Mouse (Mus musculus) neural tube, embryonic 11.5 days (tissue): ENCODE data around the gene Rasa3. TPM values are rescaled to one million over a fixed set of nuclear protein-coding genes. Genes with fewer than 3 reads are reported as not detected.

Experiments used
- ATAC-seq: fragments of 200-750 bp; cut with Nextera tagmentation; 2 replicates; pipeline ENCODE4 v1.8.0; 2017; ENCODE audit warnings: moderate number of reproducible peaks, mild to moderate bottlenecking, moderate TSS enrichment, moderate library complexity; ENCODE audit not compliant: insufficient read depth, low FRiP score, low TSS enrichment
- DNase-seq: peaks from one replicate; pipeline ENCODE4 v3.0.0-alpha.2; 2015; ENCODE audit warnings: low spot score
- H3K27ac ChIP-seq: fragments of 300-500 bp; sonication (generic); 2 replicates; pipeline ENCODE4 v1.5.1; 2014; ENCODE audit warnings: low read depth, mild to moderate bottlenecking, low read length
- H3K27me3 ChIP-seq: fragments of 300-500 bp; sonication (generic); 2 replicates; pipeline ENCODE4 v1.6.1; 2014; ENCODE audit warnings: mild to moderate bottlenecking, low read length, mixed read lengths; ENCODE audit not compliant: control insufficient read depth, insufficient read depth
- H3K36me3 ChIP-seq: fragments of 300-500 bp; sonication (generic); 2 replicates; pipeline ENCODE4 v1.6.1; 2014; ENCODE audit warnings: mild to moderate bottlenecking, low read length, moderate library complexity, mixed read lengths; ENCODE audit not compliant: control insufficient read depth, insufficient read depth
- H3K4me1 ChIP-seq: fragments of 300-500 bp; sonication (generic); 2 replicates; pipeline ENCODE4 v1.6.1; 2014; ENCODE audit warnings: low read length, mixed read lengths; ENCODE audit not compliant: control insufficient read depth, insufficient read depth
- H3K4me2 ChIP-seq: fragments of 300-500 bp; sonication (generic); 2 replicates; pipeline ENCODE4 v1.6.1; 2014; ENCODE audit warnings: low read depth, mild to moderate bottlenecking, moderate library complexity
- H3K4me3 ChIP-seq: fragments of 300-500 bp; sonication (generic); 2 replicates; pipeline ENCODE4 v1.5.1; 2014; ENCODE audit warnings: low read depth, low read length
- H3K9ac ChIP-seq: fragments of 300-500 bp; sonication (generic); 2 replicates; pipeline ENCODE4 v1.6.1; 2014; ENCODE audit warnings: mild to moderate bottlenecking, low read length
- H3K9me3 ChIP-seq: fragments of 300-500 bp; sonication (generic); 2 replicates; pipeline ENCODE4 v1.6.1; 2016; ENCODE audit warnings: low read length; ENCODE audit not compliant: control insufficient read depth
- WGBS: fragments of 180-500 bp; shearing (Covaris S2); extraction: QIAGEN DNeasy Blood & Tissue Kit; methylation state at CpG from one replicate; pipeline ENCODE4 v1.1.7; 2014; 5-methylcytosine and 5-hydroxymethylcytosine counted together
- polyA plus RNA-seq: library from polyadenylated mRNA; unstranded; fragments of >200 nt; fragmentation: Nextera tagmentation; extraction: Ambion mirVana; gene quantifications from 2 replicates; pipeline ENCODE4 v1.2.1, GENCODE M21; 2014

The Rasa3 gene
- polyA plus RNA-seq, 1 experiment from 2014 or later: 31.3 TPM

DNA sequence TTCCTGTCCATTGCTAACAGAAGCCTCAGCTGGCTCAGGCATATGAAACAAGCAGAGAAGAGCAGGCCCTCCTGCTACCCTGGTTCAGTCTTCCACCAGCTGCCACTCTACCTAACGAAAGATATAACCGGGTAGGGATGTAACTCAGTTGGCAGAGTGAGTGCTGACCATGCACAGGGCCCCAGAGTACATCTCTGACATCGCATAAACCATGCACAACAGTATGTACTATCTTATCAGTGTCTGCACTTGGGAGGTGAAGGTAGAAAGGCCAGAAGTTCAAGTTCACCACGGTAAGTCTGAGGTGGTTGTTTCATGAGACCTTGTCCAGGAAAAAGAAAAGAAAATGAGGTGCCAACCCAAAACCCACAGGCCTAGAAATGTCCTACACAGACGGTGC lies 67.4 kb downstream of the Rasa3 start:
- H3K4me3 ChIP-seq: no peak overlapping the region
- no peak overlapping the region for H3K9ac ChIP-seq
- H3K27me3 ChIP-seq: no peaks in the 10 kb centered on the region
- H3K4me1 ChIP-seq: no peaks in the 10 kb centered on the region
- DNase-seq (no peak), ATAC-seq (no peak)
- H3K27ac ChIP-seq: no peak overlapping the region
- WGBS: 88% methylated on average over 5 of the region's 5 CpGs
- H3K4me2 ChIP-seq: no peak overlapping the region
- no peaks in the 10 kb centered on the region for H3K9me3 ChIP-seq
- no peaks in the 10 kb centered on the region for H3K36me3 ChIP-seq

DNA sequence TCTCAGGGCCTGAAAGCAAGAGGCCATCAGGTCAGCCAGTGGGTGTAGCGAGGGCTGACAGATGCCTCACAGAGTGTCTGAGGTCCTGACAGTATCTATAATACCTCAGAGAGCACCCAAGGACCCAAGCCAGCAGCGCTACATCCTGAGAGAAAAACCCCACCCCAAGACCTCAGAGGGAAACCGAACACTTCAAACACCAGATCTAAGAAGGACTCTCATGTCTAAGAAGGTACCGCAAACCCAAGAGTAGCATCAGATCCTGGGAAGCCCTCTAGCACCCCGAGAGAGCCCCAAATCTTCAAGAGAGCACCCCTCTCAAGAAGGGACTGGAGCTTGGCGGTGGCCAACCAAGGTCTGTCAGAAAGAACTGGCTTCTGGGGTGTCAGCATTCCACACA lies 68.5 kb downstream of the Rasa3 start:
- Histone ChIP-seq H3K27me3 (no peaks in the 10 kb centered on the region), H3K4me2 (no peak overlapping the region), H3K27ac (no peak overlapping the region), H3K9ac (no peak overlapping the region), H3K36me3 (no peaks in the 10 kb centered on the region), H3K9me3 (no peaks in the 10 kb centered on the region), H3K4me1 (no peaks in the 10 kb centered on the region), H3K4me3 (no peak overlapping the region)
- 87% methylated on average over 6 of the region's 6 CpGs for WGBS
- no peak for DNase-seq
- ATAC-seq: no peak

DNA sequence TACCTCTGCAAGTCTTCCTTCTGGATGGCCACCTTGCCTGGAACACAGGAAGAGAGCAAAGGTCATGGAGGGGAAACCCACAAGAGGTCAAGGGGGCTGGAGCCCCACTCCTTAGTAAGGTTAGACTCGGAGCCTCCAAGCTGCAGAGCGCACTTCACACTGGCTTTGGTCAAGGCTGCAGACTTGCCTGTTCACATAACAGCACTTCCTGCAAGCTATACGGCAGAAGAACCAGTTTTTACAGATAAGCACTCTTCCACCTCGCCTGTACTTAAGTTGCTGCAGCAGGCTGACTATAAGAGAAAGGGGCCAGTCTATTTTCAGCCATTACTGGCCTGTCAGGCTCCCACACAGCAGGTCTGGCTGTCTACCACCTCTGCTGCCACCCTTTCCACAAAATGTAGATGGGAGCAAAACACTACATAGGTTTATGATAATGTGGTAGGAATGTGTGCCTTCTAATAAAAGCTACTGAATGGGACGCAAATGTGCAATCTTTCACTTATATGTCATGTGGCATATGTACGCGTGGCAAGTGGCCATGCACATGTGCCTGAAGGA lies 71.4 kb downstream of the Rasa3 start:
- 89% methylated on average over 7 of the region's 7 CpGs for WGBS
- H3K4me3 ChIP-seq: no peak overlapping the region
- H3K4me2 ChIP-seq: no peak overlapping the region
- no peaks in the 10 kb centered on the region for H3K9me3 ChIP-seq
- no peaks in the 10 kb centered on the region for H3K27me3 ChIP-seq
- ATAC-seq (no peak), DNase-seq (no peak)
- no peaks in the 10 kb centered on the region for H3K36me3 ChIP-seq
- H3K27ac ChIP-seq: no peak overlapping the region
- H3K9ac ChIP-seq: no peak overlapping the region
- no peaks in the 10 kb centered on the region for H3K4me1 ChIP-seq

DNA sequence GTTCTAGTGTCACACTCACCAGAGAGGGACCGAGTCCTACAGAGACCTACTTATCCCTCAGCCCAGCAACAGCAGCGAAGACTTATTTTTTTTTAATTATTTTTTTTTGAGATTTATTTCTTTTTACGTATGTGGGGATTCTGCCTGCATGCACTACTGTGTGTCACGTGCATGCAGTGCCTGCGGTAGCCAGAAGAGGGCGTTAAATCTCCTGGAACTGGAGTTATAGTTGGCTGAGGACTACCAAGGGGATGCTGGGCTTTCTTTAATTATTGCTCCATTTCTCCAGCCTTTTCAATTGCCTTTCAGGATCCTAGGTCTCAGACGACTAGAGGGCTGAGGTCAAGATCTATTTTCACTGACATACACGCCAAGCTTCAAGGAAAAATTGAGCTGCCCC lies 74.8 kb downstream of the Rasa3 start:
- H3K9me3 ChIP-seq: no peaks in the 10 kb centered on the region
- no peaks in the 10 kb centered on the region for H3K36me3 ChIP-seq
- no peak overlapping the region for H3K4me3 ChIP-seq
- WGBS: 64% methylated on average over 8 of the region's 8 CpGs
- no peaks in the 10 kb centered on the region for H3K27me3 ChIP-seq
- ATAC-seq (no peak), DNase-seq (peak; percentile 63)
- no peak overlapping the region for H3K9ac ChIP-seq
- no peaks in the 10 kb centered on the region for H3K4me1 ChIP-seq
- H3K27ac ChIP-seq: no peak overlapping the region
- no peak overlapping the region for H3K4me2 ChIP-seq

DNA sequence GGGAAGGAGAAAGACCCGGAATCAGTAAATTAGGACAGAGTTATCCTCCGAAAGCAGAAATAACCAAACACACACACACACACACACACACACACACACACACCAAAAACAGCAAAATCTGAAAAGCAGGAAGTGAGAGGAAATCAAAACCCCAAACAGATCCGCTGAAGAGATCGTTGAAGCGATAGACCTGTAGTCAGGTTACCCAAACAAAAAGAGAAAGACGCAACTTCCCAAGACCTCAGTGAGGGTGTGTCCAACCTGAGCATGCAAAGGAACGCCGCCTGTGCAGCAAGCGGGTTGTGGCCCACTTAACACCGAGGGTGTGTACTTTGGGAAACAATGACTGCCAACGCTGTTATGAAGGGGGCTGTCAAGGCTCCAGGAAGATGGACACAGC lies 76.2 kb downstream of the Rasa3 start:
- Histone ChIP-seq H3K36me3 (no peaks in the 10 kb centered on the region), H3K9ac (no peak overlapping the region), H3K4me1 (no peaks in the 10 kb centered on the region), H3K27ac (no peak overlapping the region), H3K27me3 (no peaks in the 10 kb centered on the region), H3K4me2 (no peak overlapping the region), H3K4me3 (no peak overlapping the region), H3K9me3 (no peaks in the 10 kb centered on the region)
- ATAC-seq (no peak), DNase-seq (no peak)
- 89% methylated on average over 11 of the region's 11 CpGs for WGBS

DNA sequence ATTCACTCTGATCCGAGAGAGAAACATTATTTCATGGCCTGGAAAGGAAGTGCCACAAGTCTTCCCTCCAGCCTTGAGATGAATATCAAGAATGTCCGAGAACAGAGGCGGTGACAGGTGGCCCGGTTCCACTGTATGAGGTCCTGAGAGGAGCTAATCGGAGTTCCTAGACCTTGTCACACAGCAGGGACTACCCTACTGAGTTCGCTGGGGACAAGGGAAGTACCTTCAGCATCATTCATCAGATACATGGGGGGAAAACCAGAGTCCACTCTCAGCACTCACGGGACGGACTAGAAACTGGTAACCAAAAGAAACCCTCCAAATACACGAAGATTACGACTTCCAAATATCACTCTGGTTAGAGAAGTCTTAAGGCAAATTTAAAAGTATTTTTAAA lies 76.7 kb downstream of the Rasa3 start:
- no peak overlapping the region for H3K9ac ChIP-seq
- H3K4me3 ChIP-seq: no peak overlapping the region
- no peaks in the 10 kb centered on the region for H3K9me3 ChIP-seq
- no peak overlapping the region for H3K4me2 ChIP-seq
- no peaks in the 10 kb centered on the region for H3K36me3 ChIP-seq
- H3K27ac ChIP-seq: no peak overlapping the region
- no peaks in the 10 kb centered on the region for H3K27me3 ChIP-seq
- DNase-seq (no peak), ATAC-seq (no peak)
- H3K4me1 ChIP-seq: no peaks in the 10 kb centered on the region
- 87% methylated on average over 10 of the region's 10 CpGs for WGBS

DNA sequence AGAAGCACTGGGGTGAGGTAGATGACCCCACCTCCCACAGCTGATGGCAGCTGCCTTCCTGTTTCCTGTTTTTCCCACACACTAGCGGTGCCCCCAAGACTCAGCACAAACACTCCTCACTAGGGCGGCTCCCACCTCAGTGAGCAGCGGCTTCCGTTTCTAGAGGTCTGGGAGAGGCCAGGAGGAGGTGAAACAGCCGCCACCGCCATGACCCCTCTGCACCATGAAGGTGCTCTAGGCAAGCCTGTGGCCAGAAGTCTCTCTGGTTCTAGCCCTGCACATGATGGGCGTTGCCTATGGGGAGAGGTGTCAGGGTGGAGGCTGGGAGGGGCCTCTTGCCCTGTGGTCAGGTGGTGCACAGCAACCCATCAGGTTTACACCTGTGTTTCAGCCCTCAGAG lies 77.2 kb downstream of the Rasa3 start:
- no peaks in the 10 kb centered on the region for H3K9me3 ChIP-seq
- H3K4me1 ChIP-seq: no peaks in the 10 kb centered on the region
- 72% methylated on average over 7 of the region's 7 CpGs for WGBS
- no peak overlapping the region for H3K4me3 ChIP-seq
- no peaks in the 10 kb centered on the region for H3K27me3 ChIP-seq
- no peak for DNase-seq
- H3K27ac ChIP-seq: no peak overlapping the region
- ATAC-seq: no peak
- no peak overlapping the region for H3K4me2 ChIP-seq
- H3K9ac ChIP-seq: no peak overlapping the region
- H3K36me3 ChIP-seq: no peaks in the 10 kb centered on the region

DNA sequence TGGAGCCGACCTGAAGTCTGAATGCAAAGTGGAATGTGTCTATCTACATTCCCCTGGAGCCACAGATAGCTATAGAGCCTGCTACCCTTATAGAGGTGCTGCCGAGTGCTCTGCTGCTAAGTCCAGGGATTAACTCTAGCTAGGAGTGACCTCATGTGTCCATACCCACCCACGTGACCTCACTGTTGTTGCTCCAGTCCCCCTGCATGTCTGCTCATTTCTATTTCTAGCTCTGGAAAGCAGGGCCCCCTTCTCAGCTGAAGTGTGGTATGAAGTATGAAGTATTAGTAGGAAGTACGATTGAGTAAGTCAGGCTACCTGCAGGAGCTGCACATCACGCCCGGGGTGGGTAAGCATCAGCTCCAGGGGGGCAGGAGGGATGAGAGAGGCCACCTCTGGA lies 79.6 kb downstream of the Rasa3 start:
- 97% methylated on average over 6 of the region's 6 CpGs for WGBS
- H3K36me3 ChIP-seq: no peaks in the 10 kb centered on the region
- H3K4me3 ChIP-seq: no peak overlapping the region
- no peak overlapping the region for H3K27ac ChIP-seq
- no peaks in the 10 kb centered on the region for H3K4me1 ChIP-seq
- ATAC-seq (no peak), DNase-seq (no peak)
- H3K27me3 ChIP-seq: no peaks in the 10 kb centered on the region
- no peak overlapping the region for H3K4me2 ChIP-seq
- no peaks in the 10 kb centered on the region for H3K9me3 ChIP-seq
- no peak overlapping the region for H3K9ac ChIP-seq

DNA sequence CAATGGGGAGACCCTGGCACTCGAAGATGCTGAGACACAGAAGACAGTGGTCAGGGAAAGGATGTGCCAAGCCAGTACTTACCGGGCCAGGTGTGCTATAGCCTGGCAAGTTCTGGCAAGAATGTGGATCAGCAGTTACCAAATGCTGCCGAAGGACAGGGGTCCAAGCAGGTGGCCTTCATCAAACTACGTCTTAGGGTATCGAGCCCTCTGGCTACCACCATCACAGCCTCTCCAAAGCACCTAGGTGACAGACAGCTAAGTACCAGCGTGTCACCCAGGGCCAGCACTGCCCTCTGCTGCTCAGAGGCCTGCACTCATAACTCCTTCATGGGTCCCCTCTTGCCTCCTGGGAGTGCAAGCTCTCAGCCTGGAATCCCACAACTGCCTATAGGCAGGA lies 81.5 kb downstream of the Rasa3 start:
- H3K4me2 ChIP-seq: no peak overlapping the region
- no peaks in the 10 kb centered on the region for H3K9me3 ChIP-seq
- no peaks in the 10 kb centered on the region for H3K27me3 ChIP-seq
- H3K36me3 ChIP-seq: no peaks in the 10 kb centered on the region
- H3K4me3 ChIP-seq: no peak overlapping the region
- no peak overlapping the region for H3K9ac ChIP-seq
- ATAC-seq: no peak
- no peak for DNase-seq
- 92% methylated on average over 6 of the region's 6 CpGs for WGBS
- no peaks in the 10 kb centered on the region for H3K4me1 ChIP-seq
- H3K27ac ChIP-seq: no peak overlapping the region
